Comparison of ENCODE assay signal across 10 mouse cellular contexts in the genomic region with DNA sequence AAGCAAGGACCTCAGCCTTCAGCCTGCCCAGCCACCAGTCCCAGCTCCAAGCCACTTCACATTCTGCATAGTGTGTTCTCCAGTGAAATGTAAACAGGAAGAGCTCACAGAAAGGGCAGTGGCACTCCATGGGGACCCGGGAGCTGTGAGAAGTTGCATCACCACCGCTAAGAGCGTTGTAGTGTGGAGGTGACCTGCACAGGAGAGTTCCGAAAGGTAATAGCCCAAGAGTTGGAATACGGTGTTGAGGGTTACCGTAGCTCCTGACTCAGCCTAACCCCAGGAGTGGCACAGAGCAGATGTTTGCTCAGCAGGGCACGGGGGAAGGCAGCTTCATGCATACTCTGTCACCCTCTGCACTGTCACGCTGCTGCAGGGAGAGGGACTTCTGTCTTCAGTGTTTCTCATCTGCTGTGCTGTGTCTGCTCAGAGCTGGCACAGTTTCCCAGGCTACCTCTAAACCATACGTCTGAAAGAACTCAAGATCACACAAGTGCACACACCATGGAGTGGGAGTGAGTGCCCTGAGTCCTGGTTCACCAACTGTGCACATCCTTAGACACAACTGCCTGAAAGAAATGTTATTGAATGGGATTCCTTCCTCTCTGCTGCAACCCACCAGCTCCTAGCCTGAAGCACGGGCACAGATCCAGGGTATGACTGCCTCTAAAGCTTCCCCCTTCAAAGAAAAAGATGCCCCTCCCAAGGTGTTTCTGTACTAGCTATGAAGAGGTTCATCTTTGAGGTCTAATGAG.
A peak's percentile ranks its signal among the peaks of the same experiment; 100 is the strongest.
DNase-seq lines count a peak whose midpoint lies in the region; ATAC-seq and TF ChIP-seq lines count a peak whose summit lies in the region.
"Had no signal": no experiment of that assay in that cellular context is flagged by ENCODE, and none has a peak within 500 bp of the region (broad histone marks: within the 10 kb centered on the region; RNA-seq: fewer than 3 reads in every experiment).

No protein-coding gene starts in this region.

- no peak for DNase-seq in left cerebral cortex, adult 2 months (ENCODE audit: extremely low spot score in 1 of 2, low spot score in 2 of 2)
- DNase-seq in left cerebral cortex, postnatal 4 days = no peak
- DNase-seq in heart, postnatal 36 days = peak; percentile 38 to 50
- DNase-seq in liver, embryonic 11.5 days (ENCODE audit: low spot score) = no peak
- DNase-seq in layer of hippocampus, adult 9-11 months = no peak
- DNase-seq in thymus, postnatal 14 days = no peak
- DNase-seq in MN1 (ENCODE audit: low spot score) = no peak
- DNase-seq: cerebellum, adult 9-11 months had no signal

- H3K27ac ChIP-seq in left cerebral cortex, adult 2 months = peak overlapping the region; percentile 89
- H3K27ac ChIP-seq in liver, embryonic 11.5 days (ENCODE audit: low read depth, low read length) = no peak overlapping the region
- H3K27ac ChIP-seq in small intestine, adult 2 months (ENCODE audit: insufficient read depth, low read depth, low read length) = peak overlapping the region; percentile 60

- ATAC-seq in liver, embryonic 11.5 days (replicated peaks; ENCODE audit: low FRiP score) = peak; percentile 36; the same call in 1 of the 2 replicates

- TF ChIP-seq CTCF in left cerebral cortex, adult 2 months (IDR thresholded peaks at IDR 0.05) = no peak
- no peak; the same call in 1 of the 2 replicates for TF ChIP-seq CTCF in small intestine, adult 2 months (IDR thresholded peaks at IDR 0.05; ENCODE audit: extremely low read depth, insufficient read length, insufficient replicate concordance, low read depth, low read length)

- 41% methylated on average over 10 of the region's 10 CpGs for WGBS in liver, embryonic 11.5 days
- 25% methylated on average over 10 of the region's 10 CpGs for WGBS in small intestine, adult 2 months

- no peaks in the 10 kb centered on the region for H3K27me3 ChIP-seq in liver, embryonic 11.5 days (replicated peaks; ENCODE audit: control insufficient read depth, insufficient read depth, low read length)
- no peaks in the 10 kb centered on the region for H3K27me3 ChIP-seq in small intestine, adult 2 months (ENCODE audit: control insufficient read depth, insufficient read depth, low read length)
- H3K27me3 ChIP-seq: neural tube, embryonic 13.5 days had no signal

- H3K4me3 ChIP-seq in left cerebral cortex, adult 2 months = no peak overlapping the region
- no peak overlapping the region for H3K4me3 ChIP-seq in liver, embryonic 11.5 days (ENCODE audit: low read depth, low read length)
- no peak overlapping the region for H3K4me3 ChIP-seq in small intestine, adult 2 months (ENCODE audit: low read depth, low read length)
- H3K4me3 ChIP-seq: neural tube, embryonic 13.5 days had no signal

- H3K4me1 ChIP-seq in liver, embryonic 11.5 days (replicated peaks; ENCODE audit: control insufficient read depth, insufficient read depth, low read length) = 0 out of 2 replicates have a peak, but pooled peaks cover 5% of the 10 kb centered on the region
- peaks cover 41% of the 10 kb centered on the region for H3K4me1 ChIP-seq in small intestine, adult 2 months (ENCODE audit: control insufficient read depth, insufficient read depth, insufficient read length, low read length)

- intact Hi-C loops in left cerebral cortex, adult 2 months (cut with DNase I) = loop anchor here (2.0 kb wide), 3 partner anchors 58 to 314 kb away; no protein-coding TSS in a partner anchor
- intact Hi-C loops in left cerebral cortex, postnatal 4 days (cut with DNase I) = no loop called here
- intact Hi-C loops in heart, postnatal 36 days (cut with DNase I) = loop anchor here (2.0 to 5.0 kb wide), 4 partner anchors 126 to 314 kb away; no protein-coding TSS in a partner anchor

- H3K9ac ChIP-seq in liver, embryonic 11.5 days (ENCODE audit: low read depth, low read length) = no peak overlapping the region
- H3K9ac ChIP-seq: neural tube, embryonic 13.5 days had no signal

- TF ChIP-seq POLR2A in small intestine, adult 2 months (IDR thresholded peaks at IDR 0.05; ENCODE audit: low read depth, low read length) = no peak

- H3K9me3 ChIP-seq in liver, embryonic 11.5 days (ENCODE audit: control insufficient read depth, low read length) = no peaks in the 10 kb centered on the region
- H3K9me3 ChIP-seq: neural tube, embryonic 13.5 days had no signal

- H3K4me2 ChIP-seq in liver, embryonic 11.5 days = no peak overlapping the region
- H3K4me2 ChIP-seq: neural tube, embryonic 13.5 days had no signal

- no peaks in the 10 kb centered on the region for H3K36me3 ChIP-seq in liver, embryonic 11.5 days (ENCODE audit: control insufficient read depth, insufficient read depth, low read length)
- H3K36me3 ChIP-seq in small intestine, adult 2 months (ENCODE audit: control insufficient read depth, insufficient read depth, low read length) = no peaks in the 10 kb centered on the region
- H3K36me3 ChIP-seq: neural tube, embryonic 13.5 days had no signal

Comparison
In these comparisons a context has a peak if more than half of its experiments do, and no peak if none do; other contexts are left out.
1. DNase-seq: peak in heart, postnatal 36 days (2 of 2); none in left cerebral cortex, adult 2 months (0 of 2), left cerebral cortex, postnatal 4 days (single experiment), liver, embryonic 11.5 days (single experiment), layer of hippocampus, adult 9-11 months (single experiment), thymus, postnatal 14 days (single experiment) and MN1 (single experiment).